Mouse (Mus musculus) gastrocnemius, postnatal 10 days (tissue): ENCODE data around the gene Gm11937. TPM values are rescaled to one million over a fixed set of nuclear protein-coding genes. Genes with fewer than 3 reads are reported as not detected.
"Not testable (repeated sequence)": the region's sequence is repeated elsewhere in the genome, so short reads cannot be mapped to it uniquely, and the experiment has no call there.

Source experiments
- DNase-seq: peaks from one replicate; pipeline ENCODE4 v3.0.0; 2021; ENCODE audit warnings: mixed read lengths
- long read RNA-seq, 2 experiments: library from polyadenylated mRNA; stranded (forward); transcript quantifications; one replicate each; pipeline ENCODE4 v2.0.0; 2021
- total RNA-seq, 2 experiments: library from RNA; stranded (reverse); gene quantifications; 2 replicates each; pipeline ENCODE4 v1.2.3; 2021

Gm11937 gene
- total RNA-seq = not detected
- long read RNA-seq, experiment 1 = 0 reads
- long read RNA-seq, experiment 2 = 0 reads

DNA sequence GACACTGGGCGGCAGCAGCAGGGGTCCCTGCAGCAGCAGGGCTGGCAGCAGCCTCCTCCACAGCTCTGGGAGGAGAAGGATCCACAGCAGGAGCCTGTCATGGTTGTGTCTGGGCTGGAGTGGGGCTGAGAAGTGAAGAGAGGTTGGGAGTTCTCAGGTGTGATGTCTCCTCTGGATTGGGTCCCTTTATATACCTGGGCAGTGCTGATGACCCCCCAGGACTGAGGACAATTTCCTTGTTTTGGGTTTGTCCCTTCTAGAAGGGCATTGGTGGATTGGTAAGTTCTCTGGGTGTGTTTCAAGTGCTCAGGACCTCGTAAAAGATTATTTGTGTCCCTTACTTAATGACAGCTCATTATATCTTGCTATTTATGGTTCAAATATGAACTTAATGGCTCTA is at the start of gene Gm11937:
Gene Gm11937, minus strand, starts transcription at position 101 of the 400 bp plus-strand sequence.
- DNase-seq = not testable (repeated sequence)

- no peak for DNase-seq
These were observed 49.3 kb upstream of the Gm11937 start for GRCm38 (mm10) chr11:99659256-99659655.

GRCm38 (mm10) chr11:99658467-99659010 is 48.5 kb upstream of the Gm11937 start, which contains the start of gene Gm11563:
Gene Gm11563 (minus strand): TSS chr11:99658960.
- not testable (repeated sequence) for DNase-seq

- no peak for DNase-seq
These were observed 47.1 kb upstream of the Gm11937 start for GRCm38 (mm10) chr11:99657051-99657450.

GRCm38 (mm10) chr11:99650136-99650535 is 40.1 kb upstream of the Gm11937 start, which contains the start of gene Gm11555:
Gene Gm11555 (minus strand): TSS chr11:99650236.
- no peak for DNase-seq

GRCm38 (mm10) chr11:99646444-99646843 is 36.5 kb upstream of the Gm11937 start:
- no peak for DNase-seq

DNA sequence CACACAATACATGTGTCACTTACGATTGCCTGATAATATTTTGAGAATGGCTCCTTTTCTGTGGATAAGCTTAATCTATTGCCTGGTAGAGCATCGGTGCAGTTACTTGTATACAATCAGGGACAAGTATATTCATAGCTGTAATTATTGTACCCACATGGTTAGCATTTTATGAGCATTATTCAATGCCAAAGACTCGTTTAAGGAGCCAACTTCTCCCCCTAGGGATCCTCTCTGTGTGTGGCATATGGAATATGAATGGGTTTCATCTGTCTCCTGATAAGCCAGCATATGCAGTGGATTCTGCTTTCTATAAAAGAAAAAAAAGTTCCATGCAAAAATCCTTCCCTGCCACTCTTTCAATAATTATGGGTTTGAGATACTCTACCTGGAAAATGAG is 34.4 kb upstream of the Gm11937 start:
- no peak for DNase-seq

DNA sequence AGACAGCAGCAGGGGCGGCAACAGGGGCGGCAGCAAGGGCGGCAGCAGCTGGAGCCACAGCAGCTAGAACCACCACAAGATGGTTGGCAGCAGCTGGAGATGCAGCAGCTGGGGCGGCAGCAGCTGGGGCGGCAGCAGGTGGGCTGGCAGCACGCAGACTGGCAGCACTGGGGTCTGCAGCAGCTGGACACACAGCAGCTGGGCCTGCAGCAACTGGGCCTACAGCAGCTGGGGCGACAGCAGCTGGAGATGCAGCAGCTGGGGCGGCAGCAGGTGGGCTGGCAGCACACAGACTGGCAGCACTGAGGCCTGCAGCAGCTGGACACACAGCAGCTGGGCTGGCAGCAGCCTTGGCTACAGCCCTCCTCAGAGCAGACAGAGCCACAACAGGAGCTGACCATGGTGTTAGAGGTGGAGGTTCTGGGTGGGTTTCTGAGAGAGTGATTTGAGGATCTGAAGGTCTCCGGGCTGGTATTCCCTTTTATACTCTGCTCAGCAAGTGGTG is 33.7 kb upstream of the Gm11937 start, which contains the start of gene Krtap4-7:
Gene Krtap4-7, minus strand, starts transcription at position 455 of the 505 bp plus-strand sequence.
- DNase-seq = not testable (repeated sequence)

GRCm38 (mm10) chr11:99640926-99641325 is 30.9 kb upstream of the Gm11937 start:
- no peak for DNase-seq

GRCm38 (mm10) chr11:99637086-99637485 is 27.1 kb upstream of the Gm11937 start:
- no peak for DNase-seq

- no peak for DNase-seq
These were observed 24.7 kb upstream of the Gm11937 start, which contains the start of gene Krtap4-2 for GRCm38 (mm10) chr11:99634653-99635134. Gene Krtap4-2 (minus strand): TSS chr11:99635084.

DNA sequence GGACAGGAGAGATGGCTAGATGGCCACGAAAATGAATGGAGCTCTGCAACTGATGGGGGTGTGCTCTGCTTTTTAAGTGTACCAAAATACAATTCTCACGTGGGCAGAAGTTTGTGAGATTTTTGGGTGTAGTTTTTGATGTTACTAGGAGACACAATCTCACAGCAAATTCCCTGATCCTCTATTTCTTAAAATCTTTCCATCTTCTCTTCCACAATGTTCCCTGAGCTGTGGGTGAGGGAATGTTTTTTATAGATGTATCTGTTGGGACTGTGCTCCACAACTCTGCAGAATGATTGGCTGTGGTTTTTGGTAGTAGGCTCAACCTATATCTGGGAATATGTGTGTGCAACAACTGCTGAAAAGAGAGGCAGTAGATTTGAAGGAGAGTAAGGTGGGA is 23.3 kb upstream of the Gm11937 start:
- no peak for DNase-seq

DNA sequence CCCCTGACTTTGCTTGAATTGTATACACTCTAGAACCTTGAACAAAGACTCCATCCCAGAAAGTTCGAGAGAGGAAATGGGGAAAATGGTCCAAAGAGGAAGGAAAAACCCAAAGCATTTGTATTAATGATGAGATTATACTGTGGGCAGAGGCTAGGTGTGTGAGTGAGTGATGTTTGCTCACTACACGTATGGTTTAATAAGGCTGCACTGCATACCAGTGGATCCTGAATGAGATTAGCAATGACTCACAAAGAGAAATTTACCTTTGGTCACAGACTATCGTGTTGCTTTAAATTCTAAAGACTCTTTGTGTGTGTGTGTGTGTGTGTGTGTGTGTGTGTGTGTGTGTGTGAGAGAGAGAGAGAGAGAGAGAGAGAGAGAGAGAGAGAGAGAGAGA is 20.9 kb upstream of the Gm11937 start:
- DNase-seq = no peak

GRCm38 (mm10) chr11:99628138-99628537 is 18.1 kb upstream of the Gm11937 start, which contains the start of gene Krtap4-1:
Gene Krtap4-1 (minus strand): TSS chr11:99628238.
- no peak for DNase-seq

GRCm38 (mm10) chr11:99620335-99620734 is 10.3 kb upstream of the Gm11937 start, which contains the start of gene Gm11562:
Gene Gm11562 (minus strand): TSS chr11:99620435.
- DNase-seq = no peak

DNA sequence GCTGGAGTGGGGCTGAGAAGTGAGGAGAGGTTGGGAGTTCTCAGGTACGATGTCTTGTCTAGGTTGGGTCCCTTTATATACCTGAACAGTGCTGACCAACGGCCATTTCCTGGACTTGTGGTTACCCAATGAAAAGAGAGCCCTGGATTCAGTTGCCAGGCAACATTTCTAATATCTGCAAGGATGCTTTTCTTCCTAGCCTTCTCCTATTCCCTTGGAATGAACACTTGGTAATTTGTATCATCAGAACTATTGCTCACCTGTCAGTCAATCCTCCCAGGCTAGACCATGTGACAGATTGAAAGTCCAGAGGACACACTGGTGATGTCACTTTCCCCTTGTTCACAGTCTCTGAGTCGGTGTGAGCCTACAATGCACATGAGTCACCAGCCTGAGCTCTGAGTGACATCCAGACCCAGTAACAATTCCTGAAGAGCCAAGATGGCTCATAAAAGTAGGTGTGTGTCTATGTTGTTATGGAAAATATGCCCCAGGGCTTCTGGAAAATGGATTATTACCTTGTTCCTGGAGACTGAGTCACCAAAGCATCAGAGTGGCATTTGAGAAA is 4.9 kb upstream of the Gm11937 start, which contains the start of gene Krtap2-4:
Gene Krtap2-4, minus strand, starts transcription at position 51 of the 568 bp plus-strand sequence.
- no peak for DNase-seq

DNA sequence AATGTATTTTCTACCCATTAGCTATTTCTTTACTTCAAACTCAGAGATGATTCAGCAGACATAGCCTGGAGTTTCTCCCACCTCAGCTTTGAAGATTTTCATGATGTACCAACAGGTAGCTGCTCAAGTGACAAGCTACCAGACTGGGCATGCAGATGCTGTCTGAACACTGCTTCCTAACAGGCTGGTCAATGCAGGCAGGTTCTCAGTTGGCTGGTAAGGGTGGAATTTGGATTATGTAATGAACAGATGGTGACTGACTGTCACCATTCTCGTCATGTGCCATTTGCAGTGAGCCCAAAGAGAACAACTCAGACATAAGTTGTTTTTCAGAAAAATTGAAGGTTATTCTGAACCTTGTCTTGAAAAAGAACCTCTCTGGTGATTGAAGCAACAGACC is 863 bp downstream of the Gm11937 start:
- no peak for DNase-seq

DNA sequence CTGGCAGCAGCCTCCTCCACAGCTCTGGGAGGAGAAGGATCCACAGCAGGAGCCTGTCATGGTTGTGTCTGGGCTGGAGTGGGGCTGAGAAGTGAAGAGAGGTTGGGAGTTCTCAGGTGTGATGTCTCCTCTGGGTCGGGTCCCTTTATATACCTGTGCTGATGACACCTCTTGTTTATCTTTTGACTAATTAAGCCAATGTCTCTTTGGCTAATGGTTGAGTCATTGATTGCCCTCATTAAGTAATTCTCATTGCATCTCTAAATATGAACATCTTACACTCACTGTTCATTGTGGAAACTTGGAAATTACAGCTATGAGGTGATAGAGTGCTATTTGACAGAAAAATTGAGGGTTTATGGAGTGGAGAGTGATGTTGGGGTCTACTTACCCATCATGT is 6.8 kb downstream of the Gm11937 start, which contains the start of gene Gm11938:
Gene Gm11938, minus strand, starts transcription at position 101 of the 400 bp plus-strand sequence.
- not testable (repeated sequence) for DNase-seq

DNA sequence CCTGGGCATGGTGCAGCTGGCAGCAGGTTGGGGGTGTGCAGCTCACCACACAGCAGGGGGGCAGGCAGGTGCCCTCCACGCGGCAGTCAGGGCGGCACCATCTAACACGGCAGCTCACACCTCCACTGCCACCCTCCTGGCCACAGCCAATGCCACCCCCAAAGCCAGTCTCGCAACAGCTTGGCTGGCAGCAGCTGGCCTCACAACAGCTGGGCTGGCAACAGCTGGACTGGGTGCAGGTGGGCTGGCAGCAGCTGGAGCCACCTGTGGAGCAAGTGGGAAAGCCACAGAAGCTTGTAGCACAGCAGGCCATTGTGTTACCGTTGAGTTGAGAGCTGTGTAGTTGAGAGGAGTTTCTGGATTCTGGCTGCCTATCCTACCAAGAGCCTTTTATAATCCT is 12.2 kb downstream of the Gm11937 start, which contains the start of gene Krtap9-3:
Gene Krtap9-3, minus strand, starts transcription at position 364 of the 400 bp plus-strand sequence.
- not testable (repeated sequence) for DNase-seq

- no peak for DNase-seq
These were observed 19.0 kb downstream of the Gm11937 start, which contains the start of gene Krtap1-3 for GRCm38 (mm10) chr11:99590981-99591380. Gene Krtap1-3 (minus strand): TSS chr11:99591339.

DNA sequence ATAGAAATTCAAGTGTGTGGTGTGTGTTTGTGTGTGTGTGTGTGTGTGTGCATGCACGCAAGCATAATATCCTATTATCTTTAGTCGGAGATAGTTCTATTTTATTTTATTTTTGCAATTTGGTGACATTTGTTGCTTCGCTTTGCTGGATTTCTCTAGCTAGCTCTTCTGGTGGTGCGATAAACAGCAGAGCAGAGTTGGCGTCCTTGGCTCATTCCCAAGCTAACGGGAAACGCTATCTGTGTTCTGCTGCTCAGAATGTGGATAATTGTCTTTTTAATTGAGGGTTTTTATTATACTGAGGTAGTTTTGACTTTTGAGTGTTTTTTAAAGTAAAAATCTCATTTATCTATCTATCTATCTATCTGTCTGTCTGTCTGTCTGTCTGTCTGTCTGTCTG is 24.9 kb downstream of the Gm11937 start:
- no peak for DNase-seq

- no peak for DNase-seq
These were observed 26.7 kb downstream of the Gm11937 start, which contains the start of gene Krtap1-4 for GRCm38 (mm10) chr11:99583245-99583704. Gene Krtap1-4 (minus strand): TSS chr11:99583654.

DNA sequence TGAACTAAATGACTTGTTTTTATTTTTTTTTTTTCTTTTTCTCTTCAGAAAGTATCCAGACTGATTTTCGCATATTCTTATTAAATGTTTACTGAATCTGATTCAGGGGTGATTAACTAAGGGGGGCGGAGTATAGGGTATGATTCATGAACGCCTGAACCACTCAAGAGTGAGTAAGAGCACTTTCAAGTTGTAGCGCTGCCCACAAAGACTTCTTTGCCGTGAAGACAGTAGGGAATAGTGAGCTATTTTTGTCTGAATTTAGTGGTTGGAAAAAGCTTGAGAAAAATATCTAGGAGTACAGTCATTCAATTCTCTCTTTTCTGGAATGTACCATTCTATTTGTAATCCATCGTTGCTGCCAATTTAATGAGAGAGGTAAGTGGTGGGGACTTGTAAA is 28.4 kb downstream of the Gm11937 start:
- no peak for DNase-seq
